Mouse (Mus musculus) retina, postnatal 7 days (tissue): ENCODE data around the gene Rbks.

ENCODE experiments used
- DNase-seq: peaks from one replicate; pipeline ENCODE4 v3.0.0-alpha.2; 2012; ENCODE audit warnings: low read depth, low spot score

Rbks gene

GRCm38 (mm10) chr5:31696971-31697643 is at the start of gene Rbks:
Gene Rbks, minus strand, starts transcription at chr5:31697627.
- DNase-seq, result no peak

DNA sequence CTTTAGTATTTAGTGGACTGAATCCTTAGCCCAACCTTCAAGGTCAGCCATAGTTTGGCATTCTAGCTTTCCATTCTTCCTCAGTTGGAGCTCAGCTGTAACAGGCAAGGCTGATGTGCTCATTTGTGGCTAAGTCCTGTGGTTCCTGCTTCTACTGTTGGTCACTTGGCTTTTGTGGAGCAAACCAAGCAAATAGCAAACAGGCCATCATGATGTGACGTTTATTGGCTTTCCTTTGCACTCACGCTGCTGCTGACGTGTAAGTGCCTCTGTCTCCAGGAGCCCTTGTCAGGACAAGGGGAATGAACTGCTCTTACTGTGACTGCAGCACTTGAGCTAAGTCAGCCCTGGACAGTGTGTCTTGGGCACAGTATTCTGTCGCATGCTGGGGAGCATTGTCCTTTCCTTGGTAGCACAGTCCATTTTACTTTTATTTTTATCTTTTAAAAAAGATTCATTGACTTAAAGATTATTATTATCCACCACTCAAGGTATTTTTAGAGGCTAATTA is 45.1 kb upstream of the Rbks start:
- no peak for DNase-seq

GRCm38 (mm10) chr5:31741931-31742330 is 44.5 kb upstream of the Rbks start:
- no peak for DNase-seq

DNA sequence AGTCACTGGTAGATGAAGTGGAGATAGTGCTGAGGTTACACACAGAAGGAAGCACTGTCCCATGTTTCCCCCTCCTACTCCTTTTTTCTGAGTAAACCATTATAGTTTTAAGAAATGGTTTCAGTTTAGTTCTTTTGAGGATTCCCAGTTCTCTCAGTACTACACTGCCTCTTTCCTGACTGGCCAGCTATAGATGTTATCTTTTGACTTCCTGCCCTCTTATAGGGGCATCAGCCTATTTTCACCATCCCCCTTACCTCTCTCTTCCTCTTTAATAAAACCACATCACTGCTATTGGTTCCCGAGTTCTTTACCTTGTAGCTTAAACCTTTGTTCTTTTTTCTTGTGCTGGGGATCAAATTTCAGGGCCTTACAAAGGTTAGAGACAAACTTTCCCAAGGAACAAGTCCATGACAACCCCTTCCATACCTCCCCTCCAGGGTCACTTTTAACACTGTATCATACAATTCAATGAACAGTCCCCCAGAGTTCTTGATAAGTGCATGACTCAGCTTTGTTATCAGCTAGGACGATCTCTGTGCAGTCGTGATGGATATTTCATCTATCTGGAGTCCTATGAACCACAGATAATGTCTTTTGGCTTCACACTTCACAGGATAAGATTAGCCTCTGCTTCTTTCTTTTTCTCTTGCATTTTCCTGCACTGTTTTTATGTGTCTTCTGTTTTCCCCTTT is 35.4 kb upstream of the Rbks start:
- no peak for DNase-seq

DNA sequence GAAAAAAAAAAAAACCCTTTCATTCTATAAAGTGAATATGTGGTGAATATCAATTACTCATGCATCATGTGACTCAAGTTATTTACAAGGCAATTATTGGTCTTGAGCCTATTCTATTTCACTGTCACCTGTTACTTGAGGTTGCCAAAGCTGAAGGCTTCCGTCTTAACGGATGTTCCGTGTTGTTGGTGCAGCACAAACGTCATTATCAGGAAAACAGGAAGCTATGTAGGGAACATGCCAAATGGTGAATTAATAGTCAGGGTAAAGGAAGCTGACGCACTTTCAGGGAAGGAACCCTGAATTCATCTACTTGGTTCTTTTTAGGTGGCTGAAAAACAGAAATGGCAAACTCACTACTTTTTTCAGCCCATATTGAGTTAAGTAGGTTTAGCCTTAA is 30.0 kb upstream of the Rbks start:
- DNase-seq, result no peak

DNA sequence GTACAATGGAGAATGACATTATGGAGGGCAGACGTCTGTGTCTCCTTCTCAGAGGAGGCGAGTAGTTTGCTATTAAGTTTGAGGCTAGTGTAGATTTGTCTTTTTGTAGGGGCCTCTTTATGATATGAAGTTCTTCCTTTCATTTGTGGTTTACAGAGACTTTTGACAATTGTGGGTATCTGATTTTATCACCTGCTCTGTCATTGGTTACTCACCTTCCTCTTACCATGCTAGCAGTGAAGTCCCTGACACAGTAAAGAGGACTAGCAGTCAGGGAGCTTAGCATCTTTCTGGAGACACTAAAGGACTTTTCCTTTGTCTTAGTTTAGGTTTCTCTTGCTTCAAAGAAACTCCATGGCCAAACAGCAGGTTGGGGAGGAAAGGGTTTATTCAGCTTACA is 28.5 kb upstream of the Rbks start:
- no peak for DNase-seq

- DNase-seq, result no peak
These were observed 27.1 kb upstream of the Rbks start for GRCm38 (mm10) chr5:31724519-31724918.

DNA sequence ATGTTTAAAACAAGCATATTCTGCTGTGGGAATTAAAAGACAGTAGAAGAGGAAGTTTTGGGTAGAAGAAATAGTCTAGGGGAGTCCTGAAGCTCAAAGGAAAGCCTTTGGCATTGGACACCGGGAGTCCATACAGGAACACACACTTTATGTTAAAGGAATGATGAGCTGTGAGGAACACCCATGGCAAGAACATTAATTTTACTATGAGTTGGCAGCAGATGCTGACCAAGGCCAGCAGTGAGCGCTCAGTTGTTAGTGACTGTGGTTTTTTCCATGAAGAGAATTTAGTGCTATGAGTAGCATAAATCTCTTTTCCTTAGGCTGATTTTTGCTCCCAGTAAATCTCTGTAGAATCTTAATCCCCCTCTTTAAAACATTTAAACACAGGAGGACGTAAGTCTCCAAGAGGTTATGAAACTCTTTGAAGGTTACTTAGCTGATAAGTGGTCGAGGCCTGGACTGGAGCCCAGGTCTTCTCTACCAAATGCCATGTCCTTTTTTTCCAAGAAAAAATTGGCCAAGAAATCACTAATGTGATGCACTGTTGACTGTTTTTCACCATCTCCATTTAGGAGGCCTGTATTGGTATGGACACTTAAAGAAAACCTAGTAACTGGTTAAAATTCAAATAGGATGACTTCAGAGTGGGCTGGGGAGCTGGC is 18.2 kb upstream of the Rbks start:
- no peak for DNase-seq

- no peak for DNase-seq
These were observed 16.4 kb upstream of the Rbks start for GRCm38 (mm10) chr5:31713841-31714264.

DNA sequence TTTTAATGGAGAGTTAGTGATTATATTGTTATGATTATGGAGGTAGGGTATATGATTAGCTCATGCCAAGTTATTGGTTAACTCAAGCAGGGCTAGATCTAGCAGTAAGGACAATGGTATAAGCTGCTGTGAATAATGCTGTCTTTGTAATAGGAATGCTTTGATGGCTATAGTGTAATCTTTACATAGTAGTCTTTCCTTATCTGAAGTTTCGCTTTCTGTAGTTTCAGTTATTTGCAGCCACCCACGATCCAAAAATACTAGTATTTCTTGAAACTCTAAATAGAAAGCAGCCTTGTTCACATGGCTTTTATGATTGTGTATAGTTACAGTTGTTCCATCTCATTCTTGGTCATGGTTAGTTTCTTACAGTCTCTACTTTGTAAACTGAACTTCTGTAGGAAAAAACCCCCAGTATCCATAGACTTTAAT is 15.9 kb upstream of the Rbks start:
- DNase-seq, result no peak

GRCm38 (mm10) chr5:31709389-31709788 is 12.0 kb upstream of the Rbks start:
- no peak for DNase-seq

GRCm38 (mm10) chr5:31706826-31707225 is 9.4 kb upstream of the Rbks start:
- DNase-seq, result no peak

GRCm38 (mm10) chr5:31704971-31705370 is 7.5 kb upstream of the Rbks start:
- no peak for DNase-seq

- DNase-seq, result no peak
These were observed 2.0 kb upstream of the Rbks start for GRCm38 (mm10) chr5:31699397-31699796.

DNA sequence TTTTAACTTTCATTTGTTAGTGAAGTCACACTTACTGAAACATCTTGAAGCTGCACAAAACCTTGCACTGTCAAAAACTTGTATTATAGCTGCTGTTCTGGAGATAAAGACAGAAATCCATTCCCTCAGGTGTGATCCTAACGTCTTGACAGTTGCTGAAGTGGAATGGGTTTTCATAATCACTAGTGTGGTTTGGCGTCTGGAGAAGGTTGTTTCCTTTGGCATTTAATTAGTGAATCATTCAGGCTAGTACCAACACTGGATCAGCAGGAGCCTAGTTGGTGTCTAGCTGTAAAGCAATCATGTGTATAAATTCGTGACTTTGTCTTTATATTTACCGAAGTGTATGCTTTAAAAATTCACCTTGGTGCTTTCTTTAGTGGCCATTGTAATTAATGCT is 1.5 kb upstream of the Rbks start:
- DNase-seq, result no peak

GRCm38 (mm10) chr5:31698297-31698726 is 885 bp upstream of the Rbks start:
- peak; percentile 61 for DNase-seq

GRCm38 (mm10) chr5:31697644-31698296 is 343 bp upstream of the Rbks start, which contains the start of gene Babam2:
Gene Babam2, plus strand, starts transcription at chr5:31697684.
- peak; percentile 85 for DNase-seq

DNA sequence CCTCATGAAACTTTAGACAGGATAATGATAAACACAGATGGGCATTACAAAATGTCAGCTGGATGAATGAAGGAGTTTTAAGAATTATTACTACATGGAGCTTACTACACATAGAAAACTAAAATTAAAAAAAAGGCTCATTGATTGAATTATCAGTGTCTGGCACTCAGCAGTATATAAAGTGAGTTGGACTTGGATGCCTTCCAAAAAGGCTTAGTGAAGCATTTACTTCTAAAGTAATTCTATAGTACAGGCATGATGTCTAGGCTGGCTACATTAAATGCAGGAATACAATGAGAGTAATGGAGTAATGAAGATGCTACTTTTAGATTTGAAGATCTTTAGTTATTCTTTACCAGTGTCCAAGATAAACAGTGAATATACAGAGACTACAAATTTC is 4.2 kb downstream of the Rbks start:
- no peak for DNase-seq

DNA sequence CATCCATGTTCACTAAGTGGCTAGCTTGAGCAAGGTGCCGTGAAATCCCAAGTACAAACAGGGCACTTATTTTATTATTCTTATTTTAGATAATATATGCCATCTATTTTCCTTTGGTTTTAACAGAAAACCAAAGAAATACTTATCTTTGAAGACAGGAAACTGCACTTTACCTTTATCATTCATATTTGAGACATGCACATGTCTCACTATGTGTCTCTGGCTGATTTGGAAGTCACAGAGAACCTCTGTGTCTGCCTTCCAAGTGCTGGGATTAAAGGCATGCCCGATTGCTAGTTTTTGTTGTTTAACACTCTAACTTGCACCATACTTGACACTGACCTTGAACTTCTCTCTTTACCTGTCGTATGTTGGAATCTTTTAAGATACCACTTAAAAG is 9.5 kb downstream of the Rbks start:
- DNase-seq, result no peak

DNA sequence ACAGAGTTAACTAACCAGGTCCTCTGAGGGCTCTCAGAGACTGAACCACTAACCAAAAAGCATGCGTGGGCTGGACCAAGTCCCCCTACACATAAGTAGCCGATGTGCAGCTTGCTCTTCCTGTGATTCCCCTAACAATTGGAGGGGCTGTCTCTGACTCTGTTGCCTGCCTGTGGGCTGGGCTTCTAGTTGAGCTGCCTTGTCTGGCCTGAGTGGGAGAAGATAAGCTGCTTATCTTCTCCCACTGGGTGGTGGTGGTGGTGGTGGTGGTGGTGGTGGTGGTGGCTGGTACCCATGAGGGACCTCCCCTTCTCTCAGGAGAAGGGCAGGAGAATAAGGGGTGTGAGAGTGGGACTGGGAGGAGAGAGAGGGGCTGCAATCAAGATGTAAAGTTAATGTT is 11.4 kb downstream of the Rbks start:
- DNase-seq, result no peak

DNA sequence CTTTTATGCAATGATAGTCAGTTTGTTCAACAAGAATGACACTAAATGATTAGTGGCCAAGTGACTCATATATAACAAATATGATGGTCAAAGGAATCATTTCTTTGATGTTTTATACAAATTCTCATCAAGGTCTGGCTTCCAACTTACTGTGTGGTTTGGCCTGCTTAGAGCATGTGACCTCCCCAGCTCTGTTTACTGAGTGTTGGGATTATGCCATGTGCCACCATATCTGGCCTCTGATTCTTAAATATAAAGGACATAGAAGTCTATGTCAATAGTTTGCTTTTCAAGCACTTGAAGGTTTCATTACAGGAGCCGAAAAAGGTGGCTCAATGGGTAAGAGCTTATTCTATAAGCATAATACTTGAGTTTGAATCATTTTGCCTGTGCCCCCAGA is 15.1 kb downstream of the Rbks start:
- no peak for DNase-seq

DNA sequence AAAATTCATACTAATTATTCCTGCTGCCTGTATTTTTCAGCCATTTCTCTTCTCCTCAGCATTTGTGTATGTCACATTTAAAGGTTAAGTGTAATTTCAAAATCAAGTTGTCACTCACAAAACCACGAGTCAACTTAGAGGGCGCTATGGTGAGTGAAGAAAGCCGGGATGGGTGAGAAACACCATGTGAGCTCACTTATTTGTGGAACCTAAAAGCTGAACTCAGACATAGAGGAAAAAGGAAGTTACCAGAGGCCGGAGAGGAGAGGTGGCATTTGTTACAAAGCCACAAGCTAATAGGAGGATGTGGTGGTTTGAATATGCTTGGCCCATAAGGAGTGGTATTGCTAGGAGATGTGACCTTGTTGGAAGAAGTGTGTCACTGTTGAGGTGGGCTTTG is 17.2 kb downstream of the Rbks start:
- DNase-seq, result no peak
